Comparison of ENCODE assay signal across 25 mouse cellular contexts in the genomic region with DNA sequence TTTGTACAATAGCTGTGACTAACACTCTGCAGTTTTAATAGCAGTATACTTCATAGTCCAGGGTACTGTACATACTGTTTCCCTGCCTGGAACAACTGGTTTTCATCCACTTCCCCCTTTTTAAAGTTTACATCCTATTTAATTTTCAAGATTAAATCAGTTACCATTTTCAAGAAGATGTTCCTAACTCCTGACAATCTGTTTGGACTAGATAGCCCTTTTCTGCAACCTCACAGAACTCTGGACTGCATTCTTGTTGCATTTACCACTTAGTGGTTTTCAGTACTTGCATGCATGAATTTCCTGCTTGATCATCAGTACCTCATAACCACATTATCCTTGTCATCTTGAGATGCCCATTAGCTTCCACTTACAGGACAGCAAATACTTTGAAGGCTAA. TPM values are rescaled to one million over a fixed set of nuclear protein-coding genes. Genes with fewer than 3 reads are reported as not detected.
DNase-seq lines count a peak whose midpoint lies in the region; ATAC-seq and TF ChIP-seq lines count a peak whose summit lies in the region.
"Had no signal": no experiment of that assay in that cellular context is flagged by ENCODE, and none has a peak within 500 bp of the region (broad histone marks: within the 10 kb centered on the region; RNA-seq: fewer than 3 reads in every experiment).

No protein-coding gene starts in this region.

- DNase-seq in 416B (ENCODE audit: low read depth) = peak; percentile 68
- no peak for DNase-seq in G1E (ENCODE audit: low spot score)
- DNase-seq in MEL (ENCODE audit: low read depth, low spot score) = peak; percentile 61
- no peak for DNase-seq in cerebellum, adult 9-10 months
- DNase-seq in heart, adult 8-10 months (ENCODE audit: low spot score) = no peak
- no peak for DNase-seq in left cerebral cortex, postnatal 36 days (ENCODE audit: low spot score in 2 of 2)
- DNase-seq: adrenal gland, adult 2 months; adrenal gland, adult 8-10 months; adrenal gland, postnatal 10 days; adrenal gland, postnatal 14 days; adrenal gland, postnatal 25 days; adrenal gland, postnatal 36 days; B cell, adult 2 months; cerebellum, adult 11 months; cerebellum, adult 11-12 months; cerebellum, adult 18-20 months; cerebellum, adult 2 months; cerebellum, adult 8-10 months had no signal

- intact Hi-C loops in left cerebral cortex, postnatal 36 days (cut with DNase I) = no loop called here

- H3K79me2 ChIP-seq in MEL (ENCODE audit: control insufficient read depth, insufficient read depth, low read length, poor library complexity) = no peaks in the 10 kb centered on the region

- no peak for TF ChIP-seq POLR2A in MEL (IDR thresholded peaks at IDR 0.05; ENCODE audit: control insufficient read depth in 1 of 2, insufficient read depth in 1 of 2, low read depth in 1 of 2, low read length in 2 of 2, poor library complexity in 1 of 2)

- TF ChIP-seq EP300 in MEL (IDR thresholded peaks at IDR 0.05; ENCODE audit: low read depth in 1 of 2, low read length in 2 of 2) = peak; percentile 69 to 76

- H3K4me1 ChIP-seq in G1E (ENCODE audit: insufficient read depth, low read depth, low read length) (0 out of 2 replicates have a peak, but pooled peaks cover 4% of the 10 kb centered on the region), MEL (ENCODE audit: control insufficient read depth in 1 of 2, insufficient read depth in 2 of 2, low read length in 2 of 2) (peaks cover 4 to 6% of the 10 kb centered on the region in 2 experiments; a peak in 3 of 4 replicates)
- H3K4me1 ChIP-seq in midbrain, embryonic 15.5 days = no peaks in the 10 kb centered on the region

- H3K9ac ChIP-seq in MEL (ENCODE audit: control insufficient read depth, low read depth, low read length, poor library complexity, severe bottlenecking) = no peak overlapping the region
- no peak overlapping the region for H3K9ac ChIP-seq in midbrain, embryonic 15.5 days

- H3K36me3 ChIP-seq in G1E (replicated peaks) = no peaks in the 10 kb centered on the region
- peaks cover 0 to 23% of the 10 kb centered on the region in 2 experiments; a peak in 2 of 4 replicates for H3K36me3 ChIP-seq in MEL (ENCODE audit: control insufficient read depth in 1 of 2, insufficient read depth in 2 of 2, low read length in 2 of 2)
- no peaks in the 10 kb centered on the region for H3K36me3 ChIP-seq in midbrain, embryonic 15.5 days (replicated peaks)

- TF ChIP-seq CTCF in G1E (IDR thresholded peaks at IDR 0.05; ENCODE audit: low read depth, low read length) = no peak
- TF ChIP-seq CTCF in MEL (IDR thresholded peaks at IDR 0.05 in 2 of 3, conservative IDR thresholded peaks at IDR 0.05 in 1 of 3; ENCODE audit: control insufficient read depth in 1 of 3, insufficient read depth in 1 of 3, low read depth in 2 of 3, low read length in 3 of 3, poor library complexity in 1 of 3, severe bottlenecking in 1 of 3) = no peak

- H3K27me3 ChIP-seq in G1E (ENCODE audit: insufficient read depth, low read length) (no peaks in the 10 kb centered on the region; the same call in none of the 2 replicates), MEL (ENCODE audit: control insufficient read depth in 1 of 2, insufficient read depth in 2 of 2, low read length in 2 of 2) (no peaks in the 10 kb centered on the region)
- H3K27me3 ChIP-seq in midbrain, embryonic 15.5 days (replicated peaks) = no peaks in the 10 kb centered on the region
- H3K27me3 ChIP-seq: CH12.LX had no signal

- ATAC-seq in G1E (ENCODE audit: extremely low read depth, insufficient number of reproducible peaks, low FRiP score, poor library complexity, severe bottlenecking) = peak; percentile 43; the same call in 1 of the 2 replicates
- ATAC-seq in common myeloid progenitor, adult 5-6 weeks (replicated peaks; ENCODE audit: low read depth, poor library complexity, severe bottlenecking) = 0 out of 2 replicates have a peak, but pooled peaks have one; percentile 32
- ATAC-seq in midbrain, embryonic 15.5 days (replicated peaks) = no peak
- ATAC-seq: activated CD4-positive, CD25-positive, alpha-beta regulatory T cell, adult 4 months; CD4-positive, CD25-positive, alpha-beta regulatory T cell, adult 4 months; Patski had no signal

- H3K4me2 ChIP-seq in midbrain, embryonic 15.5 days = no peak overlapping the region

- TF ChIP-seq RAD21 in MEL (IDR thresholded peaks at IDR 0.05; ENCODE audit: low read depth, low read length) = no peak

- no peak overlapping the region for H3K27ac ChIP-seq in MEL (ENCODE audit: control insufficient read depth, low read depth, low read length)
- no peak overlapping the region for H3K27ac ChIP-seq in midbrain, embryonic 15.5 days

- H3K9me3 ChIP-seq in G1E (replicated peaks) (no peaks in the 10 kb centered on the region), MEL (replicated peaks; ENCODE audit: insufficient read depth, low read length) (no peaks in the 10 kb centered on the region)
- no peaks in the 10 kb centered on the region for H3K9me3 ChIP-seq in midbrain, embryonic 15.5 days

- H3K4me3 ChIP-seq in G1E (ENCODE audit: low read depth, low read length) = no peak overlapping the region
- no peak overlapping the region for H3K4me3 ChIP-seq in MEL (ENCODE audit: control insufficient read depth in 1 of 2, insufficient read depth in 1 of 2, low read depth in 2 of 2, low read length in 2 of 2)
- no peak overlapping the region for H3K4me3 ChIP-seq in midbrain, embryonic 15.5 days

TF ChIP-seq in MEL, 35 proteins besides CTCF, POLR2A, EP300 and RAD21:
- TF ChIP-seq TAL1 (IDR thresholded peaks at IDR 0.05; ENCODE audit: low read length) = peak; percentile 57
- no peak for TF ChIP-seq HCFC1 (IDR thresholded peaks at IDR 0.05; ENCODE audit: low read depth, low read length)
- peak; percentile 51; the same call in 1 of the 2 replicates for TF ChIP-seq GATA1 (IDR thresholded peaks at IDR 0.05; ENCODE audit: low read depth, low read length)
- 0 out of 2 replicates have a peak, but pooled peaks have one; percentile 7 for TF ChIP-seq RCOR1 (IDR thresholded peaks at IDR 0.05; ENCODE audit: low read depth, low read length)
- TF ChIP-seq TCF12 (IDR thresholded peaks at IDR 0.05; ENCODE audit: low read depth, low read length) = peak; percentile 41; the same call in 1 of the 2 replicates
- 0 out of 2 replicates have a peak, but pooled peaks have one; percentile 14 for TF ChIP-seq ETS1 (IDR thresholded peaks at IDR 0.05; ENCODE audit: low read depth, low read length)
TF ChIP-seq in MEL: peak in this region for 5.

RNA-seq across cellular contexts. Expression of gene Zpbp, which starts 6.7 kb away (rescaled TPM):
- total RNA-seq in G1E (2014; fragmentation: Nextera tagmentation) (0.29 and 0.90 TPM in 2 replicates), G1E (2017) (0.44 and 0.81 TPM in 2 replicates), MEL (2012; rRNA removed) (0.39 and 0.42 TPM in 2 replicates)
- polyA plus RNA-seq in G1E (2012) (0.11 and 0.13 TPM in 2 replicates), MEL (2012; ENCODE audit: insufficient read depth in 1 of 2, insufficient read length in 2 of 2, low read depth in 1 of 2, low replicate concordance in 2 of 2, missing spikeins in 1 of 2) (under 1 TPM in 1 of 2 experiments, not detected in 1; 0.47 TPM)
- 1.1 and 3.2 TPM in 2 replicates for total RNA-seq in common myeloid progenitor, adult 5-6 weeks (2017)
- polyA plus RNA-seq in midbrain, embryonic 15.5 days (2015; fragmentation: Nextera tagmentation; extraction: Ambion mirVana) = 1.2 TPM in 2 replicates
- under 1 TPM; 0.57 to 0.73 (median 0.64) TPM for total RNA-seq in heart, adult 8-10 months (2022)
- 1 to 10 TPM; 1.2 TPM for total RNA-seq in left cerebral cortex, postnatal 36 days (2021)
- polyA plus RNA-seq: C2C12 had no signal

RNA-seq across cellular contexts. Expression of gene Spata48, which starts 7.0 kb away (rescaled TPM):
- 0.68 and 1.6 TPM in 2 replicates for total RNA-seq in G1E (2014; fragmentation: Nextera tagmentation)
- 1.7 and 3.4 TPM in 2 replicates for total RNA-seq in G1E (2017)
- polyA plus RNA-seq in G1E (2012) = 2.7 and 7.0 TPM in 2 replicates
- 0.15 and 0.29 TPM in 2 replicates for total RNA-seq in MEL (2012; rRNA removed)
- polyA plus RNA-seq in MEL (2012; ENCODE audit: insufficient read depth in 1 of 2, insufficient read length in 2 of 2, low read depth in 1 of 2, low replicate concordance in 2 of 2, missing spikeins in 1 of 2) = 1 to 10 TPM in 1 of 2 experiments, not detected in 1; 1.1 TPM
- 1.1 and 3.2 TPM in 2 replicates for total RNA-seq in common myeloid progenitor, adult 5-6 weeks (2017)
- 0.24 and 1.0 TPM in 2 replicates for polyA plus RNA-seq in midbrain, embryonic 15.5 days (2015; fragmentation: Nextera tagmentation; extraction: Ambion mirVana)
- total RNA-seq in heart, adult 8-10 months (2022) = 1 to 10 TPM in 2 of 4 experiments, under 1 TPM in 1, not detected in 1; 0.80 to 1.3 (median 1.3) TPM
- total RNA-seq in left cerebral cortex, postnatal 36 days (2021) = 1 to 10 TPM in 1 of 2 experiments, under 1 TPM in 1; 0.59 to 1.2 TPM
- polyA plus RNA-seq: C2C12, Patski had no signal

Comparison
In these comparisons a context has a peak if more than half of its experiments do, and no peak if none do; other contexts are left out.
1. DNase-seq: peak in 416B (single experiment) and MEL (single experiment); none in G1E (single experiment), cerebellum, adult 9-10 months (single experiment), heart, adult 8-10 months (single experiment) and left cerebral cortex, postnatal 36 days (0 of 2).